Mouse (Mus musculus) liver, postnatal 0 days (tissue): ENCODE results near the gene Lad1.

Experiments used
- CTCF ChIP-seq: sonication (generic); IDR thresholded peaks from 2 replicates; pipeline ENCODE4 v1.5.1; 2016; ENCODE audit warnings: antibody characterized with exemption, low read depth
- EP300 ChIP-seq: IDR thresholded peaks from 2 replicates; pipeline ENCODE4 v1.6.1; 2016; ENCODE audit warnings: antibody characterized with exemption, low read depth, mild to moderate bottlenecking

DNA sequence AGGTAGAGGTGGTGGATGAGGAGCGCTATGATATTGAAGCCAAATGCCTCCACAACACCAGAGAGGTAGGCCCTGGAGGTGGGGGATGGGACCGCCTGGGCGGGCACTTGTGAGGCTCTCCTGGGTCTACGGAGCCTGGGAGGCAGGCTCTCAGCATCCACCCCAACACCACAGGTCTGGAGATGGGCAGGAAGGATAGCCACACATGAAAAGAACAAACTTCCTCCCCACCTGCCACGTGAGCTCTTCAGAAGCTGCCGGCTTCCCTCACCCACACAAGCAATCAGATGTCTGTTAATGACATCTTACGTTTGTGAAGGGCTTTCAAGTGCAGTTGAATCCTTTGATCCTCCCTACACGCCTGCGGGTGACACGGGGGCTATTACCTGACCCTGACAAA lies 10.9 kb upstream of the Lad1 start:
- TF ChIP-seq CTCF (no peak), EP300 (no peak)
